In genomic region chr11:102741129-102741950, GRCm38 (mm10) we compare ENCODE assay signal across 8 mouse cellular contexts. TPM values are rescaled to one million over a fixed set of nuclear protein-coding genes. Genes with fewer than 3 reads are reported as not detected.
DNase-seq lines count a peak whose midpoint lies in the region; ATAC-seq and TF ChIP-seq lines count a peak whose summit lies in the region.

No protein-coding gene starts in this region.

- H3K4me3 ChIP-seq in thymus, adult 2 months (ENCODE audit: control insufficient read depth, insufficient read depth, low read length) = no peak overlapping the region
- H3K4me3 ChIP-seq in heart, embryonic 13.5 days = no peak overlapping the region
- peak overlapping the region; percentile 24; the same call in 1 of the 2 replicates for H3K4me3 ChIP-seq in limb, embryonic 10.5 days
- H3K4me3 ChIP-seq in stomach, embryonic 15.5 days (replicated peaks) = no peak overlapping the region

- H3K27me3 ChIP-seq in thymus, adult 2 months (ENCODE audit: control insufficient read depth, insufficient read depth, low read length) = no peaks in the 10 kb centered on the region
- H3K27me3 ChIP-seq in heart, embryonic 13.5 days (replicated peaks) = peaks cover 30% of the 10 kb centered on the region
- H3K27me3 ChIP-seq in limb, embryonic 10.5 days (ENCODE audit: low read depth, poor library complexity, severe bottlenecking) = peaks cover 63% of the 10 kb centered on the region
- no peaks in the 10 kb centered on the region for H3K27me3 ChIP-seq in stomach, embryonic 15.5 days (replicated peaks)

- peak; percentile 30 to 58 for DNase-seq in adrenal gland, adult (ENCODE audit: inconsistent age in 2 of 2, low spot score in 1 of 2)
- DNase-seq in adrenal gland, adult 18-20 months (ENCODE audit: low spot score in 2 of 2) = no peak
- DNase-seq in thymus, adult 2 months = peak; percentile 21
- no peak for DNase-seq in thymus, adult 18-20 months
- peak; percentile 58 for DNase-seq in limb, embryonic 10.5 days (ENCODE audit: low spot score)
- DNase-seq in urinary bladder, adult 2 months (ENCODE audit: low spot score) = no peak

- TF ChIP-seq CTCF in thymus, adult 2 months (IDR thresholded peaks at IDR 0.05; ENCODE audit: borderline replicate concordance, control insufficient read depth, extremely low read depth, insufficient read depth, low read length, poor library complexity) = no peak

- H3K9me3 ChIP-seq in heart, embryonic 13.5 days = no peaks in the 10 kb centered on the region
- H3K9me3 ChIP-seq in limb, embryonic 10.5 days (replicated peaks) = no peaks in the 10 kb centered on the region
- H3K9me3 ChIP-seq in stomach, embryonic 15.5 days = no peaks in the 10 kb centered on the region

- 46% methylated on average over 22 of the region's 22 CpGs for WGBS in thymus, adult 2 months
- WGBS in heart, embryonic 13.5 days = 21% methylated on average over 22 of the region's 22 CpGs
- 9% methylated on average over 22 of the region's 22 CpGs for WGBS in limb, embryonic 10.5 days
- 17% methylated on average over 22 of the region's 22 CpGs for WGBS in stomach, embryonic 15.5 days

- no peak for ATAC-seq in heart, embryonic 13.5 days (ENCODE audit: extremely low read depth, insufficient number of reproducible peaks, low FRiP score, low TSS enrichment)
- ATAC-seq in stomach, embryonic 15.5 days (ENCODE audit: insufficient read depth, low FRiP score, low read depth) = no peak

- peak overlapping the region; percentile 47 for H3K4me2 ChIP-seq in heart, embryonic 13.5 days
- peak overlapping the region; percentile 42 for H3K4me2 ChIP-seq in stomach, embryonic 15.5 days

- H3K4me1 ChIP-seq in thymus, adult 2 months (replicated peaks; ENCODE audit: control insufficient read depth, insufficient read depth, low read length) = peaks cover 4% of the 10 kb centered on the region; the same call in 1 of the 2 replicates
- peaks cover 21% of the 10 kb centered on the region for H3K4me1 ChIP-seq in heart, embryonic 13.5 days
- H3K4me1 ChIP-seq in limb, embryonic 10.5 days = peaks cover 29% of the 10 kb centered on the region
- H3K4me1 ChIP-seq in stomach, embryonic 15.5 days = peaks cover 11% of the 10 kb centered on the region

- no peak overlapping the region for H3K27ac ChIP-seq in thymus, adult 2 months (ENCODE audit: control insufficient read depth, insufficient read depth, low read length)
- no peak overlapping the region for H3K27ac ChIP-seq in heart, embryonic 13.5 days (replicated peaks)
- H3K27ac ChIP-seq in limb, embryonic 10.5 days = peak overlapping the region; percentile 64
- no peak overlapping the region; the same call in 1 of the 2 replicates for H3K27ac ChIP-seq in stomach, embryonic 15.5 days

- H3K9ac ChIP-seq in heart, embryonic 13.5 days = peak overlapping the region; percentile 38; the same call in 1 of the 2 replicates
- no peak overlapping the region for H3K9ac ChIP-seq in stomach, embryonic 15.5 days

- TF ChIP-seq POLR2A in thymus, adult 2 months (IDR thresholded peaks at IDR 0.05; ENCODE audit: control insufficient read depth, extremely low read depth, insufficient read depth, low read length, poor library complexity) = no peak

- H3K36me3 ChIP-seq in thymus, adult 2 months (ENCODE audit: control insufficient read depth, insufficient read depth, low read length) = no peaks in the 10 kb centered on the region
- no peaks in the 10 kb centered on the region for H3K36me3 ChIP-seq in heart, embryonic 13.5 days
- no peaks in the 10 kb centered on the region for H3K36me3 ChIP-seq in limb, embryonic 10.5 days
- H3K36me3 ChIP-seq in stomach, embryonic 15.5 days = no peaks in the 10 kb centered on the region

RNA-seq across cellular contexts. Expression of gene Adam11, which starts 19.9 kb away (rescaled TPM):
- 1 to 10 TPM; 1.9 to 5.5 TPM for total RNA-seq in adrenal gland, adult 18-20 months (2021)
- 30.2 and 51.6 TPM in 2 replicates for polyA plus RNA-seq in thymus, adult 2 months (2012; rRNA removed)
- polyA plus RNA-seq in heart, embryonic 13.5 days (2015; fragmentation: Nextera tagmentation; extraction: Ambion mirVana) = 6.7 and 7.3 TPM in 2 replicates
- polyA plus RNA-seq in limb, embryonic 10.5 days (2016; fragmentation: Nextera tagmentation; extraction: Ambion mirVana) = 14.2 and 25.1 TPM in 2 replicates
- polyA plus RNA-seq in stomach, embryonic 15.5 days (2015; fragmentation: Nextera tagmentation; extraction: Ambion mirVana) = 4.7 and 7.7 TPM in 2 replicates
- polyA plus RNA-seq in urinary bladder, adult 2 months (2012; rRNA removed) = 7.5 and 8.5 TPM in 2 replicates

RNA-seq across cellular contexts. Expression of gene Ccdc43, which starts 43.8 kb away (rescaled TPM):
- total RNA-seq in adrenal gland, adult 18-20 months (2021) = 10 to 100 TPM; 21.7 to 30.4 TPM
- 8.7 and 9.6 TPM in 2 replicates for polyA plus RNA-seq in thymus, adult 2 months (2012; rRNA removed)
- polyA plus RNA-seq in heart, embryonic 13.5 days (2015; fragmentation: Nextera tagmentation; extraction: Ambion mirVana) = 31.9 and 36.1 TPM in 2 replicates
- 55.4 and 57.1 TPM in 2 replicates for polyA plus RNA-seq in limb, embryonic 10.5 days (2016; fragmentation: Nextera tagmentation; extraction: Ambion mirVana)
- 38.3 and 41.4 TPM in 2 replicates for polyA plus RNA-seq in stomach, embryonic 15.5 days (2015; fragmentation: Nextera tagmentation; extraction: Ambion mirVana)
- polyA plus RNA-seq in urinary bladder, adult 2 months (2012; rRNA removed) = 17.3 and 17.8 TPM in 2 replicates

Comparison
In these comparisons a context has a peak if more than half of its experiments do, and no peak if none do; other contexts are left out.
1. DNase-seq: peak in adrenal gland, adult (2 of 2), thymus, adult 2 months (single experiment) and limb, embryonic 10.5 days (single experiment); none in adrenal gland, adult 18-20 months (0 of 2), thymus, adult 18-20 months (0 of 2) and urinary bladder, adult 2 months (single experiment).